Mouse (Mus musculus): ENCODE measurements around the gene Nipa2. TPM values are rescaled to one million over a fixed set of nuclear protein-coding genes. Genes with fewer than 3 reads are reported as not detected.
A peak's percentile ranks its signal among the peaks of the same experiment; 100 is the strongest.

Gene Nipa2
- total RNA-seq (2021) = 10 to 100 TPM; 51.6 to 57.7 TPM
- long read RNA-seq, experiment 1, transcript Nipa2-201 (7 exons, 3,197 nt) = major isoform, 11 of 13 reads
- long read RNA-seq, experiment 1, partial matches to known transcripts = 0 of 13 reads
- long read RNA-seq, experiment 1, other reads (novel, unspliced or antisense) = 1 of 13 reads
- long read RNA-seq, experiment 2, transcript Nipa2-201 (7 exons, 3,197 nt) = major isoform, 6 of 6 reads
- long read RNA-seq, experiment 2, partial matches to known transcripts = 0 of 6 reads
- long read RNA-seq, experiment 2, other reads (novel, unspliced or antisense) = 0 of 6 reads

DNA sequence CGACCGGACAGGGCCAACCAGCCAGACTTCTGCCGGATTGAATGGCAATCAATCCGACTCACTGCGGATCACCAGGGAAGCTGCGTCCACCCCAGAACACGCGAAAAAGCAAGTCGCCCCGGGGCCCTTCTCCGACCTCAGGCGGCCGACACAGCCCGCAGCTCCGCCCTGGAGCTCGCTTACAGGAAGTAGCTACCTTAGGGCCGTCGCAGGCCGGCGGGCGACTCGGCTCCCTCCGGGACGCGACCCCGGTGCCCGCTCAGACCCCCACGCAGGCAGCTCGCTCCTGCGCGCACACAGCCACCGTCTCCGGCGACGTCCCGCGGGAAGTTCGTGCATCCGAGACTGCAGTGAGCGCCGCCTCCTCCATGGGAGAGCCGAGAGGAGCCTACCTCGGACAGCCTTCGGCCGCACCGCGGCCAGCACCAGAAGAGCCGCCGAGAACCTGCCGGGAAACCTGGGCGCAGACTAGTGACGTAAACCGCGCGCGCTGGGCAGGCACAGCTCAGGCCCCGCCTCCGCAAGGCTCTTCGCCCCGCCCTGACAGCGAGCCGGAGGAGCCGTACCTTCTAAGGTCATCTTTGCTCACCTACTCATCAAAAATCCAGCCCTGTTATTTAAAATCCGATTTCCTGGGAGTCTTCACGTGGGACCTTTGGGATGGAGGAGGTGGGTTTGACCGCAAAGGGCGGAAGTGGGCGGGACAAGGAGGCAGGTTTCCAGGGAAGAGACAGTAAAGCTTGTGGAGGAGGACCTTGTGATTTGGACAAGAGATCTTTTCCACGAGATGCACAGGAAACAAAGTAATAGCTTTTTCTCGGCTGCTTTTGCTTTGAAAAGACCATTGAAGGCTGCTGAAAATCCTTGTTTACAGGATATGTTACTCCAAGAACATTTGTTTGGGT, at the start of gene Nipa2:
Nipa2 (minus strand) TSS at position 473 of the 905 bp plus-strand sequence.
- DNase-seq = peak; percentile 96

DNA sequence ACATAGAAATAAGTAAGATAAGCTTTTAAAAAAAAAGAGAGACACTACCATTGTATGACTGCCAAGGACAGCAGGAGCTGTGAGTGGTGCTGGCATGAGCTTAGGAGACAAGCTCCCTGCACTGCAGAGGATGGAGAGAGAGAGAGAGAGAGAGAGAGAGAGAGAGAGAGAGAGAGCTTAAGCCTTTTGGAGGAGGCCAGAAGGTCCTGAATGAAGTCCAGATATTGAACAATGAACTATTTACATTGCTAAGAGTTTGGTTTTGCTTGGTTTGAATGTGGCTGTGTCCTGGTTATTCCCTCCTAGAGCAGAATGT, 48.7 kb upstream of the Nipa2 start:
- DNase-seq = no peak

DNA sequence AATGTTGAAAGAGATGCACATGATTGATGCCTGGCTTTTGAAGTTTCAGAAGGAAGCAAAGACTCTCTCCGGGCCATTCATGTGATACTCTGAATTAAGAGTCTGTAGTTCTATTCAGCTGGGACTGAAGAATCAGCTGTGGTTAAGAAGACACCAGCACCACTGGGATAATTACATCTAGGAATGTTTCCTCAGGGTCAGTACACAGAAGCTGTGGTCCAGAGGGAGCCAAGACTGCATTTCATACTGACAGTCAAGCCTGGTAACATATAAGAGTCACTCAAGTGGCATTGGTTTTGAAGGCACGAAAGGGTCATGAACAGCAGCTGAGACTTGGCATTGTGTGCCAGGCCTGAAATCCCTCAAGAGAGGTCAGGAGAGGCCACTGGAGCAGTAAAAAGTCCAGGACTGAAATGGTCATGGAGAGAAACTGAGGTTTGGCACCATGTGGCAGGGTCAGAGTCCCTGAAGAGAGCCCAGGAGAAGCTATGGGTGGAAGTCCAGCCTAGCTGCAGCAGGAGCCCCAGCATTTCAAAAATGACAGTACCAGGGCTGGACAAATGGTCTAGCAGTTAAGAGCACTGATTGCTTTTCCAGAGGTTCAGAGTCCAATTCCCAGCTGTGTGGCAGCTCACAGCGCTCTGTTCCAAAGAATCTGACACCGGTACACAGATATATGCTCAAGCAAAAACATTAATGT, 48.2 kb upstream of the Nipa2 start:
- DNase-seq = no peak

DNA sequence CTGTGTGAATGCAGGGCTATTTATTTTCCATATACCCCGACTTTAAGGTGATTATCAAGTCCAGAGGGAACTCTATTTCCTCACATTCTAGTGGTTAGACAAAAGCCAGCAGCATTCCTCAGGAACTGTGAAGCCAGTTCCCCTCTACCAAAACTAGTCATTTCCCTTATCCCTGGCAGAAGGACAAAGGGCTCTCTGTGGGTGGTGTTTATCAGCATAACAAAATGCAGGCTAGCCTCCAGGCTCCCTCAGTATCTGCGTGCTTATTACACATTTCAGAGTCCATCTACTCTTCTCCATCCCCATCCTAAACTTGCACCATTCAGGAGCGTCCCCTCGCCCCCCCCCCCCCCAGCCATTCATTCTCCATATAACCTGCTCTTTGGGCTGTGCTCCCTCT, 36.7 kb upstream of the Nipa2 start:
- no peak for DNase-seq

DNA sequence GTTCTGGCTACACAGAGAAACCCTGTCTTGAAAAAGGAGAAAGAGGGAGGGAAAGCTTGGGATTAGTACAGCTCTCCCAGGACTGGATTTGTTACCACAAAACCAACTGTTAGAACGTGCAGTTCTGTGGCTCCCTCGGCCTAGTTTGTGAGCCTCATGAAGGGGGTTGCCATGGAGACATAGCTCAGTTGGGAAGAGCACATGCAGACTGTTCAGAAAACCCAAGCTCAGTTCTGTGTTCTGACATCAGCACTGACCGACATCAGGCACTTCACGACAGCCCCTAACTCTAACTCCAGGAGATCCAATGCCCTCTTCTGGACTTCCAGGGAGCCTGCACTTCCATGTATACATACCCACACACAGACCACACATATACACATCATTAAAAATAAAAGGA, 32.7 kb upstream of the Nipa2 start:
- peak in 1 of 2 experiments; percentile 8 for DNase-seq

DNA sequence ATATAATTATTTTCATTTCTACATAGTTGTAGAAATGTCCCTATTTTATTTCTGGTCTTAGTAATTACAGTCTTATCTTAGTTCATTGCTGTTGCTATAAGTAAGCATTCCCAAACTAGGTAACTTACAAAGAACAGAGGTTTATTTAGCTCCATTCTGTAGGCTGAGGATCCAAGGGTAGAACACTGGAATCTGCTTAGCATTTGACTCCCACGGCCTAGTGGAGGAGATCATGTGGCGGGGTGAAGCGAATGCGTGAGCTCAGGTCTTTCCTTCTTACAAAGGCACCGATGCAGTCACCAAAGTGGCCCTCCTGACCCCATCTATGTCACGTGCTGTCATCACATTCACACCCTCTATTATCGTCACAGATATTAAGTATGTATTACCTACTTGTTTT, 29.6 kb upstream of the Nipa2 start:
- DNase-seq = no peak

DNA sequence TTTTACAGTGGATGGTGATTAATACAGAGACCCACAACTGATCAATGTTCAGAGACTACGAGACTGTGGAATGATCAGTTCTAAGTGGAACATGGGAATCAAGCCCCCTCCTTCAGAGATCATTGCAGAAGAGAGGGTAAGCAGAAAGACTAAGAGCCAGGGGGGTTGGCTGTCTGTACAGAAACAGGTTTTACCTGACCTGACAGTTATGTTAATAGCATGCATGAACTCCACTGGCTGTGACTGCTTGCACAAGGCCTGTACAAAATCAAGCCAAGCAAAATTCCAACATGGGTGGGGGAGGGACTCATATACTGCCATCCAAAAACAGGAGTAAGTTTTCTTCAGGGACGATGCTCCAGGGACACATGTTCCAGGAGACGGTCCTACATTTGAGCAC, 28.9 kb upstream of the Nipa2 start:
- no peak for DNase-seq

DNA sequence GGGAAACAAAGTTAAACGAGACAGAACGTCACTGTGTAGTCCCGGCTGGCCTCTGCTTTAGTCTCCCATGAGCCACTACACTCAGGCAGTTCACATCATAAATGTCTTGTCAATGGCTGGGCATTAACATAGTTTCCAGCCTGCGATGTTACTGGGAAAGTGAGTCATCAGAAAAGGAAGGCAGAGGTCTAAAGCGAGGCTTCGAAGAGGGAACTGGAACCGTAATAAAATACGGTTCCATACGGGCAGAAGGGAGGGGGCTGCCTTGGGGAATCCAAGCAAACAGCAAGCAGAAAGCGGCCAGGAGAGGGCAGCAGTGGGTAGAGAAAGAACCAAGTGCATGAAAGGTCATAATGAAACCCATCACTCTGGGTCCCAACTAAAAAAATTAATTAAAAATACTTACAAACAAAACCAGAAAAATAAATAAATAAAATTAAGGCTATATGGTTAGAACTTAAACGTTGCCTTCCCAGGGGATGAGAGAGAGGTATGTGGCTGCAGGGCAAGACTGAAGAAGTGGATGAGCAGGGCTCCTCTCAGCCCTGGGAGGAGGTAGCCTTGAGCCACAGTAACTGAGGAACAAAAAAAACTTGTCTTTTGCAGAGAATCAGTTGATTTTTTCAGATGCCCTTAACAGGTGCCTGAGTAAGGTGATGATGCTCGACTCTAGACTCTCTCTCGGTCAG, 24.4 kb upstream of the Nipa2 start:
- DNase-seq = peak; percentile 72 to 85

DNA sequence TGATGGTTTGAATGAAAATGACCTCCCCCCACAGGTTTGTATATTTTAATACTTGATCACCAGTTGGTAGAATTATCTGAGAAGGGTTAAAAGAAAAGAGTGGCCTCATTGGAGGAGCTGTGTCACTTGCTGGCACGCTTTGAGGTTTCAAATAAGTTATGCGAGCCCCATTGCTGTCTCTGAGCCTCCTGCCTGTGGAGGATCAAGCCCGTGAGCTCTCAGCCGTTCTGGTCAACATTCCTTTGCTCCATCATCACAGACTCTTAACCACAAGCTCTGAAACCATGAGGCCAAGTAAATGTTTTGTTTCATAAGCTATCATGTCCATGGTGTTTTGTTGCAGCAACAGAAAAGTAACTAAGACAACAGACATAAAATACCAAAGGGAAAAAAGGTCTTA, 22.5 kb upstream of the Nipa2 start:
- no peak for DNase-seq

DNA sequence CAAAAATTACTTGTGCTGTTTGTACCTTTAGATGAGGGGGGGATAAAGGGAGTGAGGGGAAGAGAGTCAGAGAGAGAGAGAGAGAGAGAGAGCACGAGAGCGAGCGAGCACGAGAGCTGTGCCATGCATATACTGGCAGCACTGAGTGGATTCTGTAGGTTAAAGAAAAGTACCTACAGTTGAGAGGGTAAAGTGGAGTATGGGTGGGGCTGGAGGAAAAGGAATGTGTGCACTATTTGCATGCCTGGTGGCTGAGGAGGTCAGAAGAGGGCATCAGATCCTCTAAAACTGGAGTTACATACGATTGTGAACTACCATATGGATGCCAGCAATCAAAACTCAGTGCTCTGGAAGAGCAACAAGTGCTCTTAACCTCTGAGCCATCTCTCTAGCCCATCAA, 20.8 kb upstream of the Nipa2 start:
- no peak for DNase-seq

DNA sequence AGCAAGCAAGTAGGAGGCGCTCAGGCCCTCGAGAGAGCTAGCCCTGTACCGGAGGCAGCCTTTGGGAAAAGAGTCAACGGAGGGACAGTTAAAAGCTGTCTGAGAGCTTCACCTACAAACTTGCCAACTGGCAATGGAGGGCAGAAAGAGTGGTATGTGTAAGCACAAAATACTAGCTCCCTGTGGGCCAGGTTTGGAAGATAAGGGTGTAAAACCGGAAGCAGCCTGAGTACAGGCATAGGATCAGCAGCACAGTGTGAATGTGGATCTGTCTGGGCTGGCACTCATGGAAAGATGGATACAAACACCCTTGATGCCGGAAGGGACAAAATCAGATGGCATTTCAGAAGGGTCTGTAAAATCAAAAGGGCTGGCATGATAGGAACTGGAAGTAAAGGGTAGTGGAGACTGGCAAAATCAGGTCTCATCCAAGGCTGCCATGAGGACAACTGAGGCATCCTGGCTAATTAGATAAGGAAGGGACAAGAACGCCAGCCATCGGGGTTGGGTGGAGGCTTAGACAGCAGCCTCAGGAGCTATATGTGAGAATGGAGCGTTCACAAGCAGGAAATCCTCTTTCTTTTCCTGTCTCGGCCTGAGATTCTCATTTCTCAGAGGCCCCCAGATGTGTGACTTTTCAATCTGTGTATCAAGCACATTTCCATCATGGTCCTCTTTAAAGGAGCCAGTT, 19.9 kb upstream of the Nipa2 start:
- DNase-seq = no peak

DNA sequence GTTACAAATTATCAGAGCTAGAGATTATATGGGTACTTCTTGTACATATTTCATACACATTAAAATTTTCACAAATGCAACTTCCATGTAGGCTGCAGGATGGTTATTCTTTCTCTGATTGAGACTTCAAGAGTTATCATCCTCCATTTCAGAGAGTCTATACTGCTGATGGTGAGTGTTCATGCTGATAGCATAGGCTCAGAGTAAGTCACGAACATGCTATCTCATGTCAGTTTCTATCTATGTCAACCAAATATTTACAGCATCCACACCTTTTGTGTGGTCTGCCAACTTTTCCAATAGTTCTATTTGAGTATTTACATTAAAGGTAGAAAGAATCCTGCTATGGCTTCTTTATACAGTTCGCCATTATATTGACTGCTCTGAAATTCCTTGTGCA, 19.2 kb upstream of the Nipa2 start:
- no peak for DNase-seq

DNA sequence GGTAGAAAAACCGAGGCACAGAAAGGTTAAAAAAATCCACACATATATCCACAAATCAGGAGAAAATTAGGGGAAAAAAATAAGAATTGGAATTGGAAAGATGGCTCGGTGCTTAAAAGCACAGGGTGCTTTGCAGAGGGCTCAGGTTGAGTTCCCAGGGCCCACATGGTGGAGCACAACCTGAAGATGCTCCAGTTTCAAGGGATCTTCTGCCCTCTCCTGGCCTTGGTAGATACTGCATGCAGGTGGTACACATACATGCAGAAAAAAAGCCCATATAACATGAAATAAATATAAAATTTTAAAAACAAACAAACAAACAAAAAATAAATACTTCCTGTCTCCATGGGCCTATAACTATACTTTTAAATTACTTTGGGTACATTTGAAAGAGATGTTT, 12.2 kb upstream of the Nipa2 start:
- DNase-seq = no peak

DNA sequence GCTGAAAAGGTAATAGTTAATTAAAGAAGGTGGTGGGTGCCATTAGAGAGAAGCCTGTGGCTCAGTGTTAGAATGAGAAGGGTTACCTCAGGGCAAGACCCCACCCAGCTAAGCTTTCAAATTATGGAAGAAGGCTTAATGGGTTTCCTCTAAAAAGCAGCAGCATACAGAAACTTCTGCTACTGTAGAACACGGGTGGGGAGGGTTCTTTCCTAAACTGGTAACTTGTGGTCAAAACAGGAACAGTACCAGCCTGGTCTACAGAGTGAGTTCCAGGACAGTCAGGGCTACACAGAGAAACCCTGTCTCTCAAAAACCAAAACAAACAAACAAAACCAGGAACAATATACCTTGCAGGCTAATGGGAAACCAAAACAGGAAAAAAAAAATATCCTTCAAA, 7.1 kb upstream of the Nipa2 start:
- DNase-seq = no peak

DNA sequence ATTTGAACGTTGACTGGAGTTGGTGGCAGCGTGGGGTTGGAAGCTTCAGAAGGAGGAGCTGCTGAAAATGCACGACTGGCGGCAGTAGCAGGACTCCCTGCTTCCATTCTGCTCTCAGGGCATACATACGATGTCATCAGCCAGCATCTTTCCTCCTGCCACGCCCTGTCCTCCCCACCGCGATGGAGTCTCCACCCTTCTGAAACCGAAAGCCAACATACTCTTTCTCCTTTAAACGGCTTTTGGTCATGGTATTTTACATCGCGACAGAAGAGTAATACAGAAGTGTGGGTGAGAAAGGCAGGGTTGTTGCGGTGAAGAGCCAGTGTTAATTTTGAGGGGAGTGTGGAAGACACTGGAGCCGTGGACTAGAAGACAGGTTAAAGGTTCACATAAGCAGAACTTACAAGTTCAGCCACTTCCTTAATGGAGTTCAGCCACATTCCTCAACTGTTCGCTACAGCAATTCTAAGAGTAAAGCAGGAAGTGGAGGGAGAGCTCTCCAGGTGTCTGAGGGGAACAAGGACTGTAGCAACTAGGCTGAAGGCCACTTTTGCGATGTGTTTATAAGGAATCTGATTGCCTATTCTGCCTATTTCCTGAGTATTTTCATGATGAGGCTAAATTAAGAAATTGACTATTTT, 6.1 kb upstream of the Nipa2 start:
- DNase-seq = peak in 1 of 2 experiments; percentile 6

DNA sequence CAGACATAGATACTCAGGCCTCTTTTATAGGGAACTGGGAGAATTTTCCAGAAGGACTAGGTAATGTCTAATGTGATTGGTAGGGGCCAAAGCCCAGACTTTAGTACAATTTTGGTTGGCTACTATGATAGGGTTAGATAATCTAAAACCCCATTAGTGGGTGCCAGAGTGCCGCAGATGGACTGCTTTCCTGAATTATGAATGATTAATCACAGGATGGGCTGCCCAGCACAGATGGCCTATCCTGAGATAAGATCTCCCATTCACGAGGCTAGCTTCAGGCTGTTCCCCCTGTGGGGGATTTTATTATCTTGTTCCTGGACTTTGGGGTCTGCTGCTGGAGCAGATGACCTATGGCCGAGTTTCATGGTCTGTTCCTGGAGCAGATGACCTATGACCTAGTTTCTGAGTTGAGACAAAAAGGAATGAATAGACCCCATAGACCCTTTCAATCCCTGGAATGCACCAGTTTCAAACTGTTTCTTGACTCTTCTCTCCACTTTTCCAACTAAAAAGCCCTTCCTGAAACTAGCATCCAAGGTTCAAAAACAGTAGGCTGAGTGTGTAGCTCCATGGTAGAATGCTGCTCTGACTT, 4.7 kb upstream of the Nipa2 start:
- DNase-seq = no peak

DNA sequence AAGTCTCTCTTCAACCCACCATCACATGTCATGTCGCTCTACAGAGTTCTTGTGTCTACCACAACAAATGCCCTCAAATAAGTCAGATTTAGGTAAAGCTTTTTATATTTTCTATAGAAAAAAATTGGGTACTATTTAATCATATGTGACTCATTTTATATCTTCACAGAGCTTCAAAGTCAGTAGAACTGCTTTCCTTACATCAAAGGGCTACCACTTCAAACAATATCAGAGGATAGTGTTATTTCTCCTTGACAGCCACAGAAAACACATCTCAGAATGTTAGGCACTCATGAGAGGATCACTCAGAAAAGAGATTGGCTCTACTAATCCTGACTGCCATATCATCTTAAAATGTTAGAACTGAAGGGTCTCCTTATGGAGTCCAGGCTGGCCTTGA, 1.8 kb downstream of the Nipa2 start:
- DNase-seq = no peak

DNA sequence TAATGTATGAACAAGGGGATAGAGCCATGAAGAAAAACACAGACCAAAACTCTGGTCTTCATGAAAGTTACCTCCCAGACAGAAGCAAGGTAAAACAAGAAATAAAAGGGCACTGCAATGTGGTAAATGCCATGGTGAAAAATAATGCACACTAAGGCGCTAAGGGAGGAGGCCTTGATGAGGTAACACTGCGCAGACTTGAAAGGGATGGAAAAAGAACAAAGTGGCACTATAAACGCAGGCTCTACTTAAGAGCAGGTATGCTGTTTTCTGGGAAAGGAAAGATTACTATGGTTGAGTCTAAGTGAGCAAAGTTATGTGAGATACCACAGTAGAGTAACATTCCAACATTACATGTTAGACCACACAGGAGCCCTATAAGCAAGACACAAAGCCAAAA, 2.5 kb downstream of the Nipa2 start:
- no peak for DNase-seq

DNA sequence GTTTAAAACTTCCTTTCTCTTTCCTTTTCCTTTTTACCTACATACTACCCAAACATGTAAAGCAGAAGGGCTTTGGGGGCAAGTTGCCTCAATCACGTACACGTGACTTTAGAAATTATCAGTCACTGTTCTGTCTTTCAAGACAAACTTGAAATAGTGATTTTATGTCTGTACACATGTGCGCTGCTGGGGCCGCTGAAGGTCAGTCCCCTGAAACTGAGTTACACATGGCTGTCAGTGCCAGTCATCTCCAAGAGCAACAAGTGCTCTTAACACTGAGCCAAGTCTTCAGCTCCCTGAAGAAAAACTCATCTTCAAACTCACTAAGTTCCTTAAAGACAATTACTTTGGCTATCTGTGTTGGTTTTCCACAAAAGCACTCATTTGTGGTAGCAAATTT, 4.4 kb downstream of the Nipa2 start:
- DNase-seq = peak; percentile 22 to 27

DNA sequence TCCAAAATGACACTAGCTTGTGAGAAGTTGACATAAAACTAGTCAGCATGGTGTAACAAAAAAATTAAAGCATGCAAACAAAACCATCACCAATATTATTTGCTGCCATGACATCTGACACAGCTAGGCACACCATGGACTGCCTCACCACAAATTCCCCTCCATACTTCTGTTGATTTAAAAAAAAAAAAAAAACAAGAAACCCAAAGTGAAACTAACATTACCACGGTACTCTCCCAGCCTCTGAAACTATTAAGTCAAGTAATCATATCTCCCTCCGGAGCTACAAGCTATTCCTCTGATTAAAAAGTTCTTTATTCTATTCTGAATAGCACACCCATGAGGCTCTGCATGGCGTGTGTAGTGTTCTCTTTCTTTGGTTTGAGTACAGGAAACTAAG, 5.1 kb downstream of the Nipa2 start:
- DNase-seq = no peak

DNA sequence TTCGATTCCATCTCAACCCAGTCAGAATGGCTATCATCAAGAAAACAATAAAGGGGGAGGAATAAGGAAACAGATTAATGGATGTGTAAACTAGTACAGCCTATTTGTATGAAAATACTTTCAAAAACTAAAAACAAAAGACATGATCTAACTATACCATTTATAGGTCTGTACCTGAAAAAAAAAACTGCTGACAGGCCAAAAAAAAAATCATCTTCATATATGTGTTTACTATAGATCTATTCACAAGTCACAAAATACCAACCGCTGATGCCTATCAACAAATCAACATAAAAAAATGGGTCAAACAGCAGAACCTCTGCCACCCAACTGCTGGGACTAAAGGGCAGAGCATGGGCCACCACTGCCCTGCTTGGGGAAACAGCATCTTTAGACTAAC, 6.2 kb downstream of the Nipa2 start:
- DNase-seq = no peak

Data from adrenal gland, postnatal 36 days (tissue).